Mouse (Mus musculus): ENCODE results near the gene Btn2a2. TPM values are rescaled to one million over a fixed set of nuclear protein-coding genes. Genes with fewer than 3 reads are reported as not detected.

Btn2a2 gene
- total RNA-seq, 4 experiments from 2014 or later: 0.80 to 1.9 (median 1.1) TPM

GRCm38 (mm10) chr13:23428166-23428993, 60.3 kb downstream of the Btn2a2 start:
- DNase-seq (ENCODE audit: low spot score in 2 of 2): no peak

Small RNAs within 50 kb of the gene (microRNA-seq; reads per million reads assigned to microRNA genes)
- gene Gm44297: 0 reads per million in 2 experiments
- 0 reads per million in 2 experiments for gene n-TStga1

Other genes starting within 250 kb of the Btn2a2 start
- not detected for gene Vmn1r223, start 241.7 kb downstream of the Btn2a2 start, total RNA-seq (2022)
- gene Zfp322a, start 119.6 kb downstream of the Btn2a2 start, total RNA-seq (2022): 10 to 100 TPM; 26.0 to 33.5 (median 30.2) TPM
- 1 to 10 TPM; 8.0 to 9.0 (median 8.7) TPM for gene Abt1, start 65.0 kb downstream of the Btn2a2 start, total RNA-seq (2022)
- gene Btn1a1, start 23.0 kb downstream of the Btn2a2 start, total RNA-seq (2022): not detected
- gene Hist1h4h, start 42.2 kb upstream of the Btn2a2 start, total RNA-seq (2022): 100 to 1,000 TPM; 236 to 302 (median 261) TPM
- 1 to 10 TPM in 3 of 4 experiments, not detected in 1; 1.6 to 6.5 (median 1.8) TPM for gene Hist1h2af, start 45.0 kb upstream of the Btn2a2 start, total RNA-seq (2022)
- gene Hist1h3g, start 46.6 kb upstream of the Btn2a2 start, total RNA-seq (2022): 1 to 10 TPM; 1.2 to 3.4 (median 2.2) TPM
- under 1 TPM; 0.34 to 0.73 (median 0.61) TPM for gene Hist1h2bh, start 54.5 kb upstream of the Btn2a2 start, total RNA-seq (2022)
- gene Hist1h3f, start 55.2 kb upstream of the Btn2a2 start, total RNA-seq (2022): 10 to 100 TPM; 12.5 to 15.7 (median 14.2) TPM
- 100 to 1,000 TPM; 104 to 155 (median 119) TPM for gene Hist1h4f, start 62.8 kb upstream of the Btn2a2 start, total RNA-seq (2022)
- gene Hist1h1d, start 64.4 kb upstream of the Btn2a2 start, total RNA-seq (2022): 1 to 10 TPM; 2.5 to 3.3 (median 2.8) TPM
- 10 to 100 TPM; 34.8 to 43.2 (median 40.0) TPM for gene Hist1h3e, start 73.5 kb upstream of the Btn2a2 start, total RNA-seq (2022)
- gene Hist1h2ae, start 82.4 kb upstream of the Btn2a2 start, total RNA-seq (2022): 1 to 10 TPM; 3.3 to 7.7 (median 4.9) TPM
- gene Hist1h2bg, start 82.5 kb upstream of the Btn2a2 start, total RNA-seq (2022): 10 to 100 TPM; 57.3 to 67.6 (median 60.8) TPM
- gene Hist1h2bf, start 85.3 kb upstream of the Btn2a2 start, total RNA-seq (2022): 10 to 100 TPM; 19.2 to 30.0 (median 24.4) TPM
- gene Hist1h2ad, start 85.5 kb upstream of the Btn2a2 start, total RNA-seq (2022): 10 to 100 TPM in 1 of 4 experiments, 1 to 10 TPM in 3; 3.0 to 11.0 (median 5.7) TPM
- gene Hist1h3d, start 86.9 kb upstream of the Btn2a2 start, total RNA-seq (2022): 10 to 100 TPM in 2 of 4 experiments, 1 to 10 TPM in 2; 8.2 to 11.5 (median 10.5) TPM
- 100 to 1,000 TPM; 106 to 128 (median 119) TPM for gene Hist1h4d, start 92.7 kb upstream of the Btn2a2 start, total RNA-seq (2022)
- 10 to 100 TPM in 2 of 4 experiments, 1 to 10 TPM in 2; 7.9 to 10.8 (median 9.3) TPM for gene Hist1h2be, start 132.3 kb upstream of the Btn2a2 start, total RNA-seq (2022)
- gene Hist1h1e, start 133.7 kb upstream of the Btn2a2 start, total RNA-seq (2022): 10 to 100 TPM; 36.1 to 50.5 (median 42.7) TPM
- 1 to 10 TPM; 1.4 to 3.1 (median 2.7) TPM for gene Hist1h2ac, start 195.1 kb upstream of the Btn2a2 start, total RNA-seq (2022)
- gene Hist1h2bc, start 195.3 kb upstream of the Btn2a2 start, total RNA-seq (2022): 10 to 100 TPM; 33.4 to 55.2 (median 44.8) TPM
- gene Hist1h1t, start 207.0 kb upstream of the Btn2a2 start, total RNA-seq (2022): under 1 TPM in 1 of 4 experiments, not detected in 3; 0.50 TPM
- gene Hist1h4c, start 209.6 kb upstream of the Btn2a2 start, total RNA-seq (2022): 10 to 100 TPM; 71.6 to 90.3 (median 85.0) TPM
- 1 to 10 TPM; 3.9 to 9.4 (median 7.0) TPM for gene Hfe, start 222.0 kb upstream of the Btn2a2 start, total RNA-seq (2022)
- 10 to 100 TPM; 39.1 to 69.2 (median 53.5) TPM for gene Hist1h1c, start 250.0 kb upstream of the Btn2a2 start, total RNA-seq (2022)

Measured in layer of hippocampus, adult 8-10 months (tissue).